Mouse (Mus musculus): Measurements from ENCODE around the gene Mov10. TPM values are rescaled to one million over a fixed set of nuclear protein-coding genes. Genes with fewer than 3 reads are reported as not detected.
"Not testable (repeated sequence)": the region's sequence is repeated elsewhere in the genome, so short reads cannot be mapped to it uniquely, and the experiment has no call there.

Gene Mov10
- polyA plus RNA-seq (2015; fragmentation: Nextera tagmentation; extraction: Ambion mirVana) = 37.1 and 47.6 TPM in 2 replicates

DNA sequence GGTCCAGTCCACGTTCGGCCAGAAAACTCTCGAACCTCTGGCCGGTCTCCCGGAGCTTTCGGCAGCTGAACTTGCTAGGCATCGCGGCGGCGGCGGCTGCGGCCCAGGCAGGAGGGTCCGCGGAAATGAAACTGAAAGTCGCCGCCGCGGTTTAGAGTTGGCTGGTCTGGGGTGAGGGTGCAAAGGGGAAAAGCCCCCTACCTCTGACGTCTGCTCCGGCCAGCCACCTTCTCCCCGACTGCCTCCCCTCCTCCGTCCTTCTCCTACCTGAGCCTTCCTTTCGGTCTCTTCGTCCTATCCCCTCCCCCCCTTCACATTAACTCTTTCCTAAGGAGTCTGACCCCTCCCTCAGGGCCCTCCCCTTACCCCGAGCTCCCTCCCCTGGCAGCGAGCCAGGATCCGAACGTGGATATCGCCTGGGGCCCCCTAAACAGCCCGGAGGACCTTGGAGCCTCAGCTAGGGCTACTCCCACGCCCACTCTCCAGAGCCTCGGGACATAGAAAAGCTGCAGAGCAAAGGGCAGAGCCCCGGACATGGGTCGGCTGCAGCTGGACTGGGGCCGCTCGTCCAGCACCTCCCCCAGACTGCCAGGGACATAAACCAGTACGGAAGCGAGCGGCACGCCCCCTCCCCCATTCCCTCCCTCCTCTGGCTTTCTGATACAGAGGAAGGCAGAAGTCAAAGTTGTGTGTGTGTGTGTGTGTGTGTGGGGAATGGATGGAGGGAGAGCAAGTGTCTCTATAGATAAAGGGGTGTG lies at the start of gene Mov10:
Mov10 (minus strand) TSS at position 573 of the 758 bp plus-strand sequence.
- H3K27ac ChIP-seq (replicated peaks) = peak within 1 kb of the TSS; percentile 97
- peak within 1 kb of the TSS; percentile 78 for H3K4me2 ChIP-seq
- no peaks in the 10 kb centered on the region for H3K27me3 ChIP-seq (replicated peaks)
- WGBS = 1% methylated on average over 39 of the region's 40 CpGs
- H3K4me1 ChIP-seq = peaks cover 56% of the 10 kb centered on the region
- H3K36me3 ChIP-seq = peaks cover 40% of the 10 kb centered on the region
- ATAC-seq (ENCODE audit: extremely low read depth, insufficient number of reproducible peaks, low FRiP score, low TSS enrichment) = peak; percentile 75
- peak within 1 kb of the TSS; percentile 93 for H3K9ac ChIP-seq
- no peaks in the 10 kb centered on the region for H3K9me3 ChIP-seq
- H3K4me3 ChIP-seq = peak within 1 kb of the TSS; percentile 76

DNA sequence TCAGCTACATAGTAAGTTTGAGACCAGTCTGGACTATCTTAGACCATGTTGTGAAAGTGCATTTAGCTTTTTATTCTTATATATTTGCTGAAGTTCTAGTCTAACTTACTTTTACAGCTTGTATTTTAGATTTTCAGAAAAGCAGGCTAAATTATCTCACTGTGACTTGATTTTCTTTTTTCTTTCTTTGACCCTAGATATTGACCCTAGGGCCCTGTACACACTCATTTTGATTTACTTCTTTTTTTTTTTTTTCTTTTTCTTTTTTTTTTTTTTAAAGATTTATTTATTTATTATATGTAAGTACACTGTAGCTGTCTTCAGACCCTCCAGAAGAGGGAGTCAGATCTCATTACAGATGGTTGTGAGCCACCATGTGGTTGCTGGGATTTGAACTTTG lies 48.3 kb upstream of the Mov10 start:
- H3K4me3 ChIP-seq = peak overlapping the region; percentile 89; the same call in 1 of the 2 replicates
- peak overlapping the region; percentile 52; the same call in 1 of the 2 replicates for H3K9ac ChIP-seq
- H3K27me3 ChIP-seq (replicated peaks); ATAC-seq (ENCODE audit: extremely low read depth, insufficient number of reproducible peaks, low FRiP score, low TSS enrichment); H3K27ac ChIP-seq (replicated peaks); H3K9me3 ChIP-seq: not testable (repeated sequence)
- H3K4me2 ChIP-seq = peak overlapping the region; percentile 83
- H3K36me3 ChIP-seq = peaks cover 30% of the 10 kb centered on the region
- peaks cover 28% of the 10 kb centered on the region for H3K4me1 ChIP-seq

DNA sequence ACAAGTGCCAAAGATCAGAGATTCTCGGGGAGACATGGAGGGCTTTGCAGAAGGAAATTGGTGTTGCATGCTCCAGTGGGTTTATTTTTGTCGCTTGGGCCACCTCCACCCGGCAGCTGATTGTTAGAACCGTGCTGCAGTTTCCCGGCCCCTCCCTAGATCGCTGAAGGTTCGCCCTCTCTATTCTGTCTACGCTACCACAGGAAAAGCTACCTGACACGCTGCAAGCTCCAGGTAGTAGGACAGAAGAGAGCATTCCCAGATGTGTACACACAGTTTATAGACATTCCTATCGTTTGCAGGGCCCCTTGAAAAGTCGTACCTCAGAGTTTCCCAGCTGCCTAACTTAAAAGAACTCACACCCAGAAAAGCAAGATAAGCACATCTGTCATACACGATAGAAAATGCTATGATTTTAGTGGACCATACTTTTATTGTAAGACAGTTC lies 47.0 kb upstream of the Mov10 start:
- Histone ChIP-seq H3K9me3 (no peaks in the 10 kb centered on the region), H3K4me3 (peak overlapping the region; percentile 89), H3K9ac (peak overlapping the region; percentile 95), H3K4me1 (peaks cover 39% of the 10 kb centered on the region), H3K27me3 (replicated peaks) (no peaks in the 10 kb centered on the region), H3K36me3 (peaks cover 17% of the 10 kb centered on the region), H3K27ac (replicated peaks) (peak overlapping the region; percentile 98), H3K4me2 (peak overlapping the region; percentile 83)
- no peak for ATAC-seq (ENCODE audit: extremely low read depth, insufficient number of reproducible peaks, low FRiP score, low TSS enrichment)
- WGBS = under 1% methylated on average over 12 of the region's 12 CpGs

DNA sequence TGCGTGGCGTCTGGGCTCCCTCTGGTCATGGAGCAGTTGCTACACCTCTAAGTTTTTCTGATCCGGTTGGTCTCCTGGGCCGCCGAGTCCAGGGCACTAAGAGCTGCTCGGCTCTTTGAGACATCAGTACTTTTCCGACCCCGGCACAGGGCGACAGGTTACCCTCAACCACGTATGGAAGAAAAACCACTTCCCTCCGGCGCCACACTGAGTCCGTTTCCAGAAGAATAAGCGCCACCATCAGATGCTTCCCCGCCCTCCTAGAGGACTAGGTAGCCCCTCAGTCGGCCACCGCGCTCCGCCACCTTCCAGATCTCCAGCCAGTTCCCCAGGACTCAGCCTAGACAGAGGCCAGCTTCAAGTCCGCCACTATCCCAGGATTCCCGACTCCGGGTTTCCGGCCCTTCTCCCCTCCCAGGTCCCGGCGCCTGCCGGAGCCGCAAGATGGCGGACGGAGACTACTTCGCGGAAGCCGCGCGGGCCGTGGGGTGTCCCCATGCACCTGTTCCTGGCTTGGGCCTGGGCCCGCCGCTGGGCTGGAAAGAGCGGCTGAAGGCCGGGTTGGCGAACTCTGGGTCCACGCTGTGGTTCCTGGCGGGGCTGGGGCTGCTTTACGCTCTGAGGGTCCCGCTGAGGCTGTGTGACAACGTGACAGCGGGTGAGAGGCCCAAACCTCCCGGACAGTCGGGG lies 46.4 kb upstream of the Mov10 start:
- Histone ChIP-seq H3K4me1 (peaks cover 43% of the 10 kb centered on the region), H3K36me3 (peaks cover 11% of the 10 kb centered on the region), H3K9ac (peak overlapping the region; percentile 95), H3K4me3 (peak overlapping the region; percentile 89), H3K27me3 (replicated peaks) (no peaks in the 10 kb centered on the region), H3K9me3 (no peaks in the 10 kb centered on the region), H3K27ac (replicated peaks) (peak overlapping the region; percentile 98), H3K4me2 (peak overlapping the region; percentile 83)
- peak; percentile 78 for ATAC-seq (ENCODE audit: extremely low read depth, insufficient number of reproducible peaks, low FRiP score, low TSS enrichment)
- under 1% methylated on average over 48 of the region's 48 CpGs for WGBS

DNA sequence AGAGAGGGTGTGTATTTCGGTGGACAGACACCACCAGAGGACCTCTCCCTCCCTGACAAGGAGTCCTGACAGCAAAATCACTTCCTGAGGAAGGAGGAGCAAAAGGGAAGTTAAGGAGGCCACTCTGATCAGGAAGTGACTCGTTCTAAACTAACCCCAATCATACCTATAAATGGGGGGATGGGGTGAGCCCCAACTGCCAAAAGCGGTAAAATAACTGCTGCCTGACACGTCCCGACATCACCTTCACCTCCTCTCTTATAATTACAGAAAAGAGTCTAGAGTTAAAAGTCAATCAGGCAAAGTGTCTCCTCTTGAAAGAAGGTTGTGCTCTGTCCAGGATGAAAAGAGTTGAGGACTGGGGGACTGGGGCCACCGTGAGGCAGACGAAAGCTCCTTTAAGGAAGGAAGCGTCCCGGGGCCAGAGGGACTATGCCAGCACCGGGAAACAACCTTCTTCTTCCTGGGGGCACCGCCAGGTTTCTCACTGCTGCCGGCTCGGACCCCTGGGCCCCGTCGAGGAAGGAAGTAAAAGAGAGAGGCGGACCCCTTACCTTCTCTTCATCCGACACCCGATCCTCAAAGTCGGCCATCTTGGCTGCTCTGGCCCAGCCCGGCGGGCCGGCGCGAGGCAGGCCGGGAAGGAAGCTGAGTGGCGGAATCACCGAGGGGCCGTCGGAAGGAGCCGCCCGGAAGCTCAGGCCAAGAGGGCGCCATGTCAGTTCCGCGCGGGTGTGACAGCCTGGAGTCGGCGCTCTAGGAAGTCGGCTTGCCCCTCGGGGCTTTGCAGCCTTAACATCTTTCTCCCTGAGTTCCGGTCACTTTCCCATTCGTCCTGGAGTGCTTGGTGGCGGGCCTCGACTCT lies 45.7 kb upstream of the Mov10 start, which contains the start of the genes St7l and Capza1:
St7l (plus strand) TSS at position 220 of the 865 bp plus-strand sequence.
Capza1 (minus strand) TSS at position 720 of the 865 bp plus-strand sequence.
- peaks cover 50% of the 10 kb centered on the region for H3K4me1 ChIP-seq
- peak within 1 kb of the TSS; percentile 83 for H3K4me2 ChIP-seq
- peaks cover 9% of the 10 kb centered on the region for H3K36me3 ChIP-seq
- no peaks in the 10 kb centered on the region for H3K27me3 ChIP-seq (replicated peaks)
- peak within 1 kb of the TSS; percentile 89 for H3K4me3 ChIP-seq
- H3K9me3 ChIP-seq = no peaks in the 10 kb centered on the region
- peak within 1 kb of the TSS; percentile 98 for H3K27ac ChIP-seq (replicated peaks)
- peak within 1 kb of the TSS; percentile 95 for H3K9ac ChIP-seq
- under 1% methylated on average over 43 of the region's 43 CpGs for WGBS
- peak; percentile 83 for ATAC-seq (ENCODE audit: extremely low read depth, insufficient number of reproducible peaks, low FRiP score, low TSS enrichment)

DNA sequence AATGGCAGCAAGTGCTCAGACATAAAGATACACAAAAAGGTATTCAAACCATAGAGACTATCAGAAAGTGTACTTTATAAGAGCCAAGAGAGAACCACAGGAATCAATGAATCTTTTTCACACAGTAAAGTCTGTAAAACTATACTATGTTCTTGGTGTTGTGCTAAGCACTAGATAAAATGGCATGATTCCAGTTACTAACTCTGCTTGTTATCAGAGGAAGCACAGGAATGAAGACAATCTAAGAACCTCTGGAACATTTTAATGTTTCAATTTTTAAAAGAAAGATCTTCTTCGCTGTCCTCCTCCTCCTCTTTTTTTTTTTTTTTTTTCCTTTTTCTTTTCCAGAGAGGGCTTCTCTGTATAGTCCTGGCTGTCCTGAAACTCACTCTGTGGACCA lies 40.2 kb upstream of the Mov10 start:
- WGBS = 93% methylated on average over 1 of the region's 1 CpGs
- Histone ChIP-seq H3K4me2 (no peak overlapping the region), H3K4me3 (no peak overlapping the region), H3K27me3 (replicated peaks) (no peaks in the 10 kb centered on the region), H3K36me3 (peaks cover 27% of the 10 kb centered on the region), H3K9me3 (no peaks in the 10 kb centered on the region), H3K4me1 (peaks cover 61% of the 10 kb centered on the region), H3K27ac (replicated peaks) (no peak overlapping the region; the same call in 1 of the 2 replicates), H3K9ac (no peak overlapping the region)
- no peak for ATAC-seq (ENCODE audit: extremely low read depth, insufficient number of reproducible peaks, low FRiP score, low TSS enrichment)

DNA sequence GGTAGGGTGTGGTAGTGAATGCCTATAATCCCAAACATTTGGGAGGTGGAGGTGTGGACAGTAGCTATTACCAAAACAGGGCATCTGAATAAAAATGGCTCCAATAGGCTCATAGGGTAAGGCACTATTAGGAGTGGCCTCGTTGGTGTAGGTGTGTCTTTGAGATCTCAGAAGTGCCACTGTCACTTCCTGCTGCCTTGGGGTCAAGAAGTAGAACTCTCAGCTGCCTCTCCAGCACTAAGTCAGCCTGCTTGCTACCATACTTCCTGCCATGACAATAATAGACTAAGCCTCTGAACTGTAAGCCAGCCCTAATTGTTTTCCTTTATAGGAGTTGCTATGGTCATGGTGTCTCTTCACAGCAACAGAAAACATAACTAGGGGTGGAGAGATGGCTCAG lies 37.7 kb upstream of the Mov10 start:
- H3K27me3 ChIP-seq (replicated peaks) = no peaks in the 10 kb centered on the region
- H3K4me1 ChIP-seq = peaks cover 37% of the 10 kb centered on the region
- H3K9ac ChIP-seq = no peak overlapping the region
- H3K4me2 ChIP-seq = no peak overlapping the region
- peaks cover 27% of the 10 kb centered on the region for H3K36me3 ChIP-seq
- H3K9me3 ChIP-seq = no peaks in the 10 kb centered on the region
- no peak for ATAC-seq (ENCODE audit: extremely low read depth, insufficient number of reproducible peaks, low FRiP score, low TSS enrichment)
- no peak overlapping the region for H3K4me3 ChIP-seq
- H3K27ac ChIP-seq (replicated peaks) = no peak overlapping the region
- WGBS = 66% methylated on average over 1 of the region's 1 CpGs

DNA sequence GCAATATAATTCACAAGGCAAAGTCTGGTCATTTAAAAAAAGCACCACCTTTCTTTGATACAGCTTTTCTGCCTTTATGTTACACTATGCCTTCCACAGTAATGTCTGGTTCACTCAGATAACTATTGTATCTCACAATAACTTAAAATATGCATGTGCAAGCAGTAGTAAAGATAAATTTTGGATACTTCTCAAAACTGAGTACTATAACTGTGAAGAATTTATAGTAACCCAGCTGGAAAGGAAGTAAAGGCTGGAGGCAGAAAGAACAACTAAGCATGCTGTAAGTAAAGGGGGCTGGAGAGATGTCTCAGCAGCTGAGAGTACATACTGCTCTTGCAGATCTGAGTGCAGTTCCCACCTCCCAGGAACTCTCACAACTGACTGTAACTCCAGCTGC lies 36.5 kb upstream of the Mov10 start:
- ATAC-seq (ENCODE audit: extremely low read depth, insufficient number of reproducible peaks, low FRiP score, low TSS enrichment) = no peak
- no peaks in the 10 kb centered on the region for H3K9me3 ChIP-seq
- H3K36me3 ChIP-seq = peaks cover 30% of the 10 kb centered on the region
- no peak overlapping the region for H3K4me2 ChIP-seq
- no peak overlapping the region for H3K9ac ChIP-seq
- H3K4me1 ChIP-seq = peaks cover 29% of the 10 kb centered on the region
- H3K27ac ChIP-seq (replicated peaks) = no peak overlapping the region
- H3K4me3 ChIP-seq = no peak overlapping the region
- no peaks in the 10 kb centered on the region for H3K27me3 ChIP-seq (replicated peaks)

DNA sequence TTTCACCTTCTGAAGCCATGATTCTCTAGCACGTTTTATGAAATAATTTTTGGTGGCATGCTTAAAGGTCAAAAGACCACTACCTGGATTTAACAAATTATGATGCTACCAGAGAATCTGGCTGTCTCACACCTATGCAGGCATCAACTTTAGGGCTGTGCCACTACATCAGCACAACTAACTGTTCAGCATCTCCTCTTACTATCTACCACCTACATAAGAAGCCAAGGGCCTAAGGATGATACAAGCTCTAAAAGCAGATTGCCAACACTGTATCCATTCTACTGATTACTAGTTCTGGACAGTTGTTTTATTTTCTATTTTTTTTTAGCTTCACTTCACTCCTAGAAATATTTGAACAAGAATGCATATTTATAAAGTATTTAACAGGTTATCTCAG lies 36.1 kb upstream of the Mov10 start:
- no peak overlapping the region for H3K9ac ChIP-seq
- H3K4me2 ChIP-seq = no peak overlapping the region
- no peak overlapping the region for H3K27ac ChIP-seq (replicated peaks)
- peaks cover 33% of the 10 kb centered on the region for H3K36me3 ChIP-seq
- 89% methylated on average over 1 of the region's 1 CpGs for WGBS
- peaks cover 25% of the 10 kb centered on the region for H3K4me1 ChIP-seq
- H3K4me3 ChIP-seq = no peak overlapping the region
- H3K27me3 ChIP-seq (replicated peaks) = no peaks in the 10 kb centered on the region
- ATAC-seq (ENCODE audit: extremely low read depth, insufficient number of reproducible peaks, low FRiP score, low TSS enrichment) = no peak
- no peaks in the 10 kb centered on the region for H3K9me3 ChIP-seq

DNA sequence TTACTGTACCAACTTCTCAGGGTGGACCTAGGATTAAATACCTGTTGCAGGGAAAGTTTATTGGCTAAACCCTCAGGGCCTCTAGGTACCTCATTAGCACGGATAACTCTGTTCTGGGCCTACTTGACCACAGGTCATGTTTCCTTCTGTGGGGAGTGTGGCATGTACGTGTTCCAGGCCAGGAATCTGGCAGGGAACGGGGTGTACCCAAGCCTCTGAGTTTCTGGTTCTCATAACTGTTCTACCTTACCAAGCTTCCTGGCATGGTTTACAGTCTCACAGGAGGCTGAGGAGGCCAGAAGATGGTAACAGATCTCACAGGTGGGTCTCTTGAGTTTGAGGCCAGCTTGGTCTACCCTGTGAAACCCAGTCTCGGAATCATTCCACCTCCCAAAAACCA lies 28.2 kb upstream of the Mov10 start:
- 81% methylated on average over 4 of the region's 4 CpGs for WGBS
- Histone ChIP-seq H3K27me3 (replicated peaks) (no peaks in the 10 kb centered on the region), H3K4me3 (no peak overlapping the region), H3K36me3 (peaks cover 67% of the 10 kb centered on the region), H3K9ac (no peak overlapping the region), H3K4me1 (peaks cover 4% of the 10 kb centered on the region; the same call in 1 of the 2 replicates), H3K9me3 (no peaks in the 10 kb centered on the region), H3K27ac (replicated peaks) (no peak overlapping the region), H3K4me2 (no peak overlapping the region)
- no peak for ATAC-seq (ENCODE audit: extremely low read depth, insufficient number of reproducible peaks, low FRiP score, low TSS enrichment)

DNA sequence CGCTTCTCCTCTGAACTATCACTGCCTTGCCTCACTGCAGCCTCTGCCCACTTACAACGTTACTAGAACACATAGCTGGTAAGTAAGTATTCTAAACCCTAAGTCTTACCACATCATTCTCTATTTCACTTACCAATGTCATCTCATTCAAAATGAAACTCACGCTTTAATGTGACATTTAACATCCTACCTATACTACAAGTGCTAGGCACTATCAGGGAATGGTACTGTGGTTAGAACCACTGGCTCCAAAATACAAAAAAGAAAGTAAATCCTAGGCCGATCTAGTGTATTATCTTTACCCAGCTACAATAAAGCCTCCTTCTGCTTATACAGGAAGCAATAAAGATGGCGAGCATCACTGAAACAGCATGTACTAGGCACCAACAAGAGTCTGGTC lies 22.7 kb upstream of the Mov10 start:
- 89% methylated on average over 5 of the region's 5 CpGs for WGBS
- Histone ChIP-seq H3K9me3 (no peaks in the 10 kb centered on the region), H3K4me2 (no peak overlapping the region), H3K4me1 (peaks cover 7% of the 10 kb centered on the region; the same call in 1 of the 2 replicates), H3K27ac (replicated peaks) (no peak overlapping the region), H3K4me3 (no peak overlapping the region), H3K36me3 (peaks cover 90% of the 10 kb centered on the region), H3K27me3 (replicated peaks) (no peaks in the 10 kb centered on the region), H3K9ac (no peak overlapping the region)
- no peak for ATAC-seq (ENCODE audit: extremely low read depth, insufficient number of reproducible peaks, low FRiP score, low TSS enrichment)

Data from heart, embryonic 13.5 days (tissue).